ENCODE assay signal across 19 mouse cellular contexts in genomic region chr11:115959018-115959417, GRCm38 (mm10). TPM values are rescaled to one million over a fixed set of nuclear protein-coding genes. Genes with fewer than 3 reads are reported as not detected.
DNase-seq lines count a peak whose midpoint lies in the region; ATAC-seq and TF ChIP-seq lines count a peak whose summit lies in the region.
"Had no signal": no experiment of that assay in that cellular context is flagged by ENCODE, and none has a peak within 500 bp of the region (broad histone marks: within the 10 kb centered on the region; RNA-seq: fewer than 3 reads in every experiment).

No protein-coding gene starts in this region.

- no peak for ATAC-seq in kidney, embryonic 14.5 days (ENCODE audit: low FRiP score, low TSS enrichment)
- ATAC-seq: forebrain, embryonic 15.5 days had no signal

- no peaks in the 10 kb centered on the region for H3K9me3 ChIP-seq in kidney, embryonic 14.5 days (ENCODE audit: control insufficient read depth, low read length)
- H3K9me3 ChIP-seq: embryonic facial prominence, embryonic 15.5 days; forebrain, embryonic 15.5 days; heart, embryonic 15.5 days; hindbrain, embryonic 13.5 days had no signal

- H3K27me3 ChIP-seq in kidney, adult 2 months (replicated peaks; ENCODE audit: control insufficient read depth, insufficient read depth, low read length) = no peaks in the 10 kb centered on the region
- no peaks in the 10 kb centered on the region for H3K27me3 ChIP-seq in kidney, embryonic 14.5 days (ENCODE audit: control insufficient read depth, insufficient read depth, low read length)
- H3K27me3 ChIP-seq: embryonic facial prominence, embryonic 15.5 days; forebrain, embryonic 15.5 days; heart, embryonic 15.5 days; hindbrain, embryonic 13.5 days had no signal

- H3K9ac ChIP-seq in kidney, embryonic 14.5 days (ENCODE audit: low read depth, low read length) = no peak overlapping the region
- H3K9ac ChIP-seq: embryonic facial prominence, embryonic 15.5 days; forebrain, embryonic 15.5 days; heart, embryonic 15.5 days; hindbrain, embryonic 13.5 days had no signal

- peak; percentile 66 for DNase-seq in kidney, adult 2 months
- peak; percentile 42 to 43 for DNase-seq in kidney, postnatal 36 days
- DNase-seq in kidney, adult 18-20 months = no peak
- peak; percentile 35 for DNase-seq in ZHBTc4 (ENCODE audit: low read depth, low spot score)
- DNase-seq in right cerebral cortex, postnatal 25 days = no peak
- DNase-seq: adrenal gland, adult 2 months; adrenal gland, postnatal 25 days; cerebellum, adult 8-10 months; embryo, embryonic 11 days; gastrocnemius, postnatal 10 days; heart, adult 2 months; heart, postnatal 14 days had no signal

- H3K4me3 ChIP-seq in kidney, adult 2 months (ENCODE audit: insufficient read depth, low read depth, low read length) = no peak overlapping the region
- H3K4me3 ChIP-seq in kidney, embryonic 14.5 days (ENCODE audit: low read length) = no peak overlapping the region
- H3K4me3 ChIP-seq: embryonic facial prominence, embryonic 15.5 days; erythroblast, embryonic 14.5 days; forebrain, embryonic 15.5 days; heart, adult 2 months; heart, embryonic 15.5 days; hindbrain, embryonic 13.5 days had no signal

- no peak for TF ChIP-seq CTCF in kidney, adult 2 months (conservative IDR thresholded peaks at IDR 0.05; ENCODE audit: insufficient read depth, insufficient read length, low read depth, low read length)

- H3K4me2 ChIP-seq in kidney, embryonic 14.5 days (replicated peaks; ENCODE audit: low read depth, low read length) = no peak overlapping the region
- H3K4me2 ChIP-seq: embryonic facial prominence, embryonic 15.5 days; forebrain, embryonic 15.5 days; heart, embryonic 11.5 days; heart, embryonic 15.5 days; hindbrain, embryonic 13.5 days had no signal

- H3K4me1 ChIP-seq in kidney, adult 2 months (ENCODE audit: control insufficient read depth, insufficient read depth, low read length) = peaks cover 13% of the 10 kb centered on the region; the same call in 1 of the 2 replicates
- H3K4me1 ChIP-seq in kidney, embryonic 14.5 days (ENCODE audit: control insufficient read depth, insufficient read depth, low read length) = no peaks in the 10 kb centered on the region

- no peak overlapping the region for H3K27ac ChIP-seq in kidney, adult 2 months (ENCODE audit: insufficient read depth, low read depth, low read length)
- no peak overlapping the region for H3K27ac ChIP-seq in kidney, embryonic 14.5 days (ENCODE audit: low read depth, low read length)
- H3K27ac ChIP-seq: embryonic facial prominence, embryonic 15.5 days; forebrain, embryonic 15.5 days; heart, adult 2 months; heart, embryonic 15.5 days; hindbrain, embryonic 13.5 days had no signal

- WGBS in kidney, adult 2 months = 86% methylated on average over 9 of the region's 9 CpGs
- 99% methylated on average over 9 of the region's 9 CpGs for WGBS in kidney, embryonic 14.5 days

- no peaks in the 10 kb centered on the region; the same call in 1 of the 2 replicates for H3K36me3 ChIP-seq in kidney, adult 2 months (ENCODE audit: control insufficient read depth, insufficient read depth, low read length)
- H3K36me3 ChIP-seq in kidney, embryonic 14.5 days (ENCODE audit: control insufficient read depth, insufficient read depth, low read length) = peaks cover 79% of the 10 kb centered on the region

- no peak for TF ChIP-seq POLR2A in kidney, adult 2 months (IDR thresholded peaks at IDR 0.05; ENCODE audit: low read depth, low read length)

RNA-seq across cellular contexts. Expression of gene Itgb4, which starts 15.5 kb away (rescaled TPM):
- polyA plus RNA-seq in kidney, adult 2 months (2012; rRNA removed) = 5.1 and 5.3 TPM in 2 replicates
- 1.1 and 2.1 TPM in 2 replicates for polyA plus RNA-seq in kidney, embryonic 14.5 days (2014; fragmentation: Nextera tagmentation; extraction: Ambion mirVana)

RNA-seq across cellular contexts. Expression of gene Recql5, which starts 25.7 kb away (rescaled TPM):
- polyA plus RNA-seq in kidney, adult 2 months (2012; rRNA removed) = 16.9 and 18.8 TPM in 2 replicates
- 13.0 and 19.1 TPM in 2 replicates for polyA plus RNA-seq in kidney, embryonic 14.5 days (2014; fragmentation: Nextera tagmentation; extraction: Ambion mirVana)

RNA-seq across cellular contexts. Expression of gene Sap30bp, which starts 25.9 kb away (rescaled TPM):
- polyA plus RNA-seq in kidney, adult 2 months (2012; rRNA removed) = 20.5 and 24.1 TPM in 2 replicates
- 41.4 and 48.1 TPM in 2 replicates for polyA plus RNA-seq in kidney, embryonic 14.5 days (2014; fragmentation: Nextera tagmentation; extraction: Ambion mirVana)

RNA-seq across cellular contexts. Expression of gene Smim6, which starts 47.2 kb away (rescaled TPM):
- 5.0 and 5.7 TPM in 2 replicates for polyA plus RNA-seq in kidney, adult 2 months (2012; rRNA removed)
- 9.4 and 9.6 TPM in 2 replicates for polyA plus RNA-seq in kidney, embryonic 14.5 days (2014; fragmentation: Nextera tagmentation; extraction: Ambion mirVana)
- polyA plus RNA-seq: adrenal gland, adult 2 months had no signal

RNA-seq across cellular contexts. Expression of gene Galk1, which starts 53.5 kb away (rescaled TPM):
- polyA plus RNA-seq in kidney, adult 2 months (2012; rRNA removed) = 83.2 and 87.9 TPM in 2 replicates
- polyA plus RNA-seq in kidney, embryonic 14.5 days (2014; fragmentation: Nextera tagmentation; extraction: Ambion mirVana) = 155 and 166 TPM in 2 replicates

Comparison
In these comparisons a context has a peak if more than half of its experiments do, and no peak if none do; other contexts are left out.
1. DNase-seq: peak in kidney, adult 2 months (single experiment), kidney, postnatal 36 days (2 of 2) and ZHBTc4 (single experiment); none in kidney, adult 18-20 months (single experiment) and right cerebral cortex, postnatal 25 days (single experiment).